Mouse (Mus musculus) adipocyte (in vitro differentiated cells): ENCODE data around the gene Bicral.
"Not testable (repeated sequence)": the region's sequence is repeated elsewhere in the genome, so short reads cannot be mapped to it uniquely, and the experiment has no call there.

Experiments
- DNase-seq: peaks from one replicate; pipeline ENCODE4 v3.0.0-alpha.2; 2016; ENCODE audit warnings: low spot score

Bicral gene

DNA sequence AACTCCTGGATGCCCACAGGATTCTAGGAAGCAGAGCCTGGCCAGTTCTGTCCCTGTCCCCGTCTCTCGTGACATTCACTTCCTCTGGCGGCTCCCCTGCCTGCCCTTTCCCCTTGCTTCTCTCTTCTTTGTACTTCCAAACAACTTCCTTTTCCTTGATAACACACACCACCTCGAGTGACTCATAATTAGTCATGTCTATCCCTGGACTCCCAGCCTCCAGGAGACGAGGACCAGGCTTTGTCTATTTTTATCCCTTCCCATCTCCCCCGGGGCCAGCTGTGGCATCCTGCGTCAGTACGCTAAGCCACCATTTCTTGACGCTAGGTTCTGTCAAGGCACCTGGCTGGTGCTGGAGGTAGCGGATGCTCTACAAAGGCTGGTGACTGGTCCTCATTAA, 15.9 kb upstream of the Bicral start:
- DNase-seq: no peak

DNA sequence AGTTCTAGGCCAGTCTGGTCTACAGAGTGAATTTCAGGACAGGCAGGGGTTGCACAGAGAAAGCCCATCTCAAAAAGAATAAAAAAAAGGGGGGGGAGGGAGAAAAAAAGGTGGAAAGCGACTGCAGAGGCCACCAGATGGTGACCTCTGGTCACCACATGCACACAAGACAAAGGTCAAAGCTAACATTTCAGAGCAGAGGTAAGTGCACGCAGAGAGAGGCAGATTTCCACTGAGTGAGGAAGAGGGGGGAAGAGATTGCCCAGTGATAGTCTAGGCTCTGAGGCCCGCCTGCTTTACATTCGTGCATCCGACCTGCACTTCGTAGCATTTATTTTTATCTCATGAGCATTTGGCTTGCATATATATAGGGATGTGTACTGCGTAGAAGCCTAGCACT, 14.5 kb upstream of the Bicral start:
- DNase-seq: no peak

DNA sequence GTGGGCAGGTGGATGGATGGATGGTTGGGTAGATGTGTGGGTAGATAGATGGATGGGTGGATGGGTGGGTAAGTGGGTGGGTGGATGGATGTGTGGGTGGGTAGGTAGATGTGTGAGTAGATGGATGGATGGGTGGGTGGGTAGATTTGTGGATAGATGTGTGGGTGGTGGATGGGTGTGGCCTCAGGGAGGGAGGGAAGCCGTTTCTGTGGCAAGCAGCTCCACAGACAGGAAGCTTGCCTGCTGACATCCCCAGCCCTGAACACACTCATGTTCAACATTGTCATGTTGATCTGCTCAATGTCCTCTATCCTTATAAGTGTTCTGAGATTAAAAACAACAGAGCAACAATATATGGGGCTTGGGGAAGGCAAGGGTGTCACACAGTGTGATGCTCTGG, 12.6 kb upstream of the Bicral start:
- DNase-seq: no peak

DNA sequence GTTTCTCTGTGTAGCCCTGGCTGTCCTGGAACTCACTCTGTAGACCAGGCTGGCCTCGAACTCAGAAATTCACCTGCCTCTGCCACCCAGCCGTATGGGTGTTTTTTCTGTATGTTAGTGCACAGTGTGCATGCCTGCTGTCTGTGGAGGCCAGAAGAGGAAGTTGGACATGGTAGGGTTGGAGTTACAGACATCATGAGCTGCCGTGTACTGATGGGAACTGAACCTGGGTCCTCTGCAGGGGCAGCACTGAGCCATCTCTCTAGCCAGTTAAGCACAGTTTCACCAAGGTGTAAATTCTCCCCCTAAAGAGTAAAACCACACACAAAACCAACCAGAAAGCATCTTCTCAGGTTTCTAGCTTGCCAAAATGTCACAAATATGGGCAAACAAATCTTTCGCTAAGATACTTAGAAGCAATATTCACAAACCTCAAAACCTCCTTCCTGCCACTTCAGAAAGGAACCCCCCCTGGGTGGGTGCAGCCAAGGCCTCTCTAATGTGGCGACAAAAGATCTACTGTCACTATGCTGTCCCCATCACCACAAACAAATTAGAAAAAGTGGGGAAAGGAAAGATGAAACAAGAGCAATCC, 12.0 kb upstream of the Bicral start:
- no peak for DNase-seq

DNA sequence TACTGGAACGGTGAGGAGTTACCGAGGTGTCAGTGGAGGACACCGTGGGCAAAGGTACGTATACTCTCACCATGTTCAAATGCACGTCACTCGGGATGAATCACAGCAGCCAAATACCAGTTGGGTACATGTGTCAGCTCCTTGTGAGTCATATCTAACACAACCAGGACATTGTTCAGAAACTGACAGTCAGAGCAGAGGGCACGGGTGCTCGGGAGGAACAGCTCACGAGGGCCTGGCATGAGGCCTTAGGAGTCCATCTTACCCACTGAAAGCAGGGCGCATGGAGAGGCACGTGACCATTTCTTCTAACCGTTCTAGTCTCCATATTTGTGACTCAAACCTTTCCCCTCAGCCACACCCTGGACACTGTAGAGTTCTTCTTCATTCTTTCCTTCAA, 8.6 kb upstream of the Bicral start:
- peak; percentile 89 for DNase-seq

DNA sequence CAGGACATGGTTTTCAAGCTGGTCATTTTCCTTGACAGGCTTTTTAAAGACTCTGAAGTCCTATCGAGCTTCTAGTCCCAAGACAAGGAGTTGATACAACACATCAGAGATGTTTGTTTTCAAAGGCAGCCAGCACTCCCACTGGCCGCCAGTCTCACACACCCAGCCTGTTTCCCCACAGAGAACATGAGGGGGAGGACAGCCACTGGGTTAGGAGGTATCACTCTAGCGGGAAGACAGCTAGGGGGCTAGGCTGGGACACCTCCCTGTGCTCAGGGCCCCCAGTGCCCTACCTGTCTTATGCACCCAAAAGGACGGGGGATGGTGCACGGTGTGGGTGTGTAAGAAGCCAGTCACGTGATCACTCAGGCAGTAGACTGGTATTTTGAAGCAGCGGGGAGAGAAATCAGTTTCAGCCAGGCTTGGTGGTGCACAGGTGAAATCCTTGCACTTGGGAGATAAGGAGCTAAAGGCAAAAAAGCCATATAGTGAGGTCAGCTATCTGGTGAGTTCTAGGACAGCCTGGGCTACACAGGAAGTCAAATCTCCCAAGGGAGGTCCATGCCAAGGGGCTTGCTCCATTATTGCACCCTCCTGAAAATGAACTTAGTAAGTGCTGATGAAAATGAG, 6.4 kb upstream of the Bicral start:
- DNase-seq: no peak

DNA sequence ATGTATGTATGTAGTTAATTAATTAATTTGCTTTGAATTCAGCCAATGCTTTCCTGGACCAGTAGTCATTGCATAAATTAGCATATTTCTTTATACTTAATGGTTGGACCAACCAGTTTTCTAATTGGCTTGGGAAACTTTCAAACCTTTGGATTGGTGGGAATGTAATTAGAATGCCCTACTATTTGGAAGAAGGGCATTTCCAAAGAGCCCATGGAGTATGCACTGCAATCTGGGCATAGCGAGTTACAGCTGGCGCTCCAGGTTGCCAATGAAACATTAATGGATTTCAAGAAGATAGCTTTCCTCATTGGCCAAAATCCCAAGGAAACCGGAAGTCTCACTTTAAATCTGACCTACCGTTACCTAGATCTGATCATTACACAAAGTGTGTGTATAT, 1.8 kb upstream of the Bicral start:
- DNase-seq: no peak

DNA sequence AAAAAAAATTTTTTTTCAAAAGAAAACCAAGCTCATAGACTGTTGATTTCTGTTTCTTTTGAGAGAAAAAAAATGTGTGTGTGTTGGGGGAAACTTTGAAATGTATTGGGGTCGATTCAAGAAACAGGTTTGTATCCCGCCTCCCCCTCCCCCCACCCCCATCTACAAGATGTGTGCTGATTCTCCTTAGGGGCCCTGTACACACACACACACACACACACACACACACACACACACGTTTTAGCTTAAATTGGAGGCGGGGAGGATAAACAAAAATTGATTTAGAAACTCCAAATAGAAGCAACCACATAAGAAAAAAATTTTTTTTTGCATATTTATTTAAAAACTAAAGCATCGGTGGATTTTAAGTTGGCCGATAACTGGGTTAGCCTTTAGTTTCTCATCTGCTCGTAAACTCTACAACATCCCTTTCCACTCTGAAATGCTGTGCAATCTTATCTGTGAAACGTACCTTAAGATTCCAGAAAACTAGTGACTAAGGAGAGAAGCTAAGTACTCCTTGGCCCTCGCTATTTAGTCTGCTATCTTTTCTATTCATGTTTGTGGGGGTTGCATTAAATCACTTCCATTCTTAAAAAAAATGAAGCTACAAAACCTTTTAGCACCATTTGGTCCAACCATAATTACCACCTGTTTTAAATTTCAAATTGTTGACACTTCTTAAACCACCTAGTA, 615 bp upstream of the Bicral start:
- no peak for DNase-seq

DNA sequence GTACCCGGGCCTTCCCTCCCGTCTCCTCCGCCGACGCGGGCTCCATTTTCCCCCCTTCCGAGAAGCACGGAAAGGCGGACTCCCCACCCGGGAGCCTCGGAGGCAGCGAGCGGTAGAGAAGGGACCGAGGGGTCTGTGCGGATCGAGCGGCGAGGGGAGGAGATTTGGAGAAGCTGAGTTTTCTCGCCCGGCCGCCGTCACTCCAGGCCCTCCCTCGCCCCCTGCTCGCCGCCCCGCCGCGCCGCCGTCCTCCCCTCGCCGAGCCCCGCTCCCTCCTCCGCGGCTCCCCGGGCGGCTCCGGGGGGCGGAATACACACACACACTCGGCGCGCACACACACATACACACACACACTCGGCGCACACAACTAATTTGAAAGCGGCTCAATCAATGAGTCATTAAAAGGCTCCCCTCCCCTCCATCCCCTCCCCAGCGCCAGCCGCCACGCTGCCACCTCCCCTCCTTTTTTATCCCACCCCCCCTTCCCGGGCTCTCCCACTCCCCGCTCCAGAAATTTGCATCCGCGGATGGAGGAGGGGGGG, 850 bp downstream of the Bicral start:
- DNase-seq: peak; percentile 80

DNA sequence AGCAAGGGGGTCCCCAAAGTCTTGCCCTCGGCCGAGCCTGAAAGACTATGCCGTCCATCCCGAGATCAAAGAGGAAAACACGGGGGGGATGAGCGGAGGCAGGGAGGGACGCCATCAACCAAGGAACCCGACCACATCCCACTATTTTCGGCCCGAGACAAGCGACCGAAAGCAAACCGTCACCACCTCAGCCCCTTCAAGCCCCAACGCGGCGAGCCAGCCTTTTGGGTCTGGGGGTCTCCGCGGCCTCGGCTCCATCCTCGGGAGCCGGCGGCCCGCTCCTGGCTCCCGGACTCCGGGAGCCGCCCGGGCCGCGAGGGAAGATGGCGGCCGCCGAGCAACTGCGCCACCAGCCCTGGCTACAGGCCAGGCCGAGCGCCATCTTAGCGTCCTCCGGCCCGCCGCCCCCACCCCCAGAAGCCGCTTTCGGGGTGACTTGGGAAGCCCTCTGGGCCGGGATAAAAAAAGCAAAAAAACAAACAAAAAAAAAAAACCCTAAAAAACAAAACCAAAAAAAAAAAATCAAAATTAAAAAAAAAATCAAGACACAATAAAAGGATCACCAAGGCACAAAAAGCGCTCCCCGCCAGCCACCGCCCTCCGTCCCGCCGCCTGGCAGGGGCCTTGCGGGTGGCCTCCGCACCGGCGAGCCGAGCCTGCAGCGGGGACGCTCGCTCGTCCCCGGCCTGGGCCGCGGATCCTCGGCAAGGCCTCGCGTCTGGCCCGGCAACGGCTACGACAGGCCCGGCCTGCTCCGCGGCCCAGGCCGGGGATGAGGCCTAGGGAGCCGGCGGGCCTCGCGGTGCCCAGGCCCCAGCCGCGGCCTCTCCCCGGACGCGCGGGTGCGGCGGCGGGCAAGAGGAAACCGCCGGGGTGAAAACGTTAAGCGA, 1.6 kb downstream of the Bicral start:
- peak; percentile 81 for DNase-seq

DNA sequence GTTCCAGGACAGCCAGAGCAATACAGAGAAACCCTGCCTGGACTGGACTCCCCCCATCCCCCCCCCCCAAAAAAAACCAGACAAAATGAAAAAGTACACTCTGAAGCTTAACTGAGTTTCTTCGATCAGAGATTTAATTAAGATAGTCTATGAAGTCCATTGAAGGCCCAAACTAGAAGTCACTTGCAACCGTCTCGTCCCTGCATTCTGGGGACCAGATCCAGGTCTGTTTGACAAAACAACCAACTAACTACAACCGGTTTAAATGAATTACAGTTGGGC, 2.2 kb downstream of the Bicral start:
- DNase-seq: peak; percentile 56

DNA sequence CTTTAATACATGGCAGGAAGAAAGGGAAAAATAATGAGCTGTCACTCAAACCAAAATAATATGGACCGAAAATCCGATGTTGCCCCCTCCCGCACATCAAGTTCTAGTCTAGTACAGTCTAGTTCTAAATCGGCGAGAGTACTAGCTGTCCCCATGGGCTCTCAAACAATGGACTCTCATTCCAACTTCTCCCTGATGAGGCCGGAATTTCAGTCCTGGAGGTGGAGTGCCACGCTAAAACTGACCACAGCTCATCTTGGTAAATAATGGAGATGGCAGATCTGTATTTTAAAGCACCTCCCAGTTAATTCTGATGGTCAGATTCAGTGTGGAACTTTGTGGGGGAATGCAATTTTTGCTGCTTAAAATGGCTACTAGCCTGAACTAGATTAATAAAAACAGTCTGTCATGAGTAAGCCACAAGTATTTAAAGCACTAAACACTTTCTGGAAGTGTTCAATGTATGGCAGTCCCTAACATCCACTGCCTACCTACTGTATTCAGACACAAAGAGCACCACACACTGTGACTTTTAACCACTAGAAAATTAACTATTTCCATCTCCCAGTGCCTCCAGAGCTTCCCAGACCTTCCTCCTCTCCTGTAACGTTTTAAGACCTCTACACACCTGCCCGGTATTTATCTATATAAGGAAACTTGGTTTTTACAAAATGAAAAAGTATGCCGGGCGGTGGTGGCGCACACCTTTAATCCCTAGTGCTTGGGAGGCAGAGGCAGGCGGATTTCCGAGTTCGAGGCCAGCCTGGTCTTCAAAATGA, 2.8 kb downstream of the Bicral start:
- DNase-seq: peak; percentile 55

DNA sequence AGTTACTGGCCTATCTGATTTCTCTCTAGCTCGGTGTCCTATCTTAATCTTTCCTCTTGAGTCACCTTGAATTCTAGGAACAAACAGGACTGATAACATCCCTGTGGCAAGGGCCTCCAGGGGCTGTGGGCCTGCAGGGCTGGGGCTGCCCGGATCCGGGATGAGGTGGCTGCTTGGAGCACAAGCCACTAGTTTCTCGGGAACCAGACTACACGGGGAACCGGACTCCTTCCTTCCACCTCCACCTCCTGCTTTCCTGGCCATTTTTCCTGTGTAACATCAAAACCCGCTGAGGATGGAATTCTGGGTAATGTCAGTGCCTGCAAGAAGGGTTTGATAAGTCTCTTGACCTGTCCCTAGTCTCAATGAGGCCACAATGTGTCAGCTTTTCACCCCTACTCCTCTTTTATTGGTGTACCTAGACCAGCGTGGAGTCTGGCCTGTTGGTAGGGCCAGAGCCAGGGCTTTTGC, 3.6 kb downstream of the Bicral start:
- peak; percentile 49 for DNase-seq

DNA sequence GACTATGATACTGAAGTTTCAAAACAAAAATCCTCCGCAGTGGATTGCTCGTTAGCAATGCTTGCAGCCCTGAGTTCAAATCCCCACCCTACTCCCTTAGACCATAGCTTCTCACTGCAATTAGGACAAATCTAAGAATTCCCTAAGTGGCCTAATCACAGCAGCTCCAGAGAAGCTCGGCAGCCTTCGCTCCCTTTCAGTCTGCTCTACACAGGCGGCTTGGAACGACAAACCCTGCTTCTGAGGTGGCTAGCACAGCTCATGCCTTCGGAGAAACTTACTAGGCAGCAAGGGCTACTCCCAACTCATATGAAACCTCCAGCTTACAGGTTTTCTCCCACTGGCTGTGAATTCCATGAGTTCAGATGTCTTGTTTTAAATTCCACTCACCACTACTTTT, 4.2 kb downstream of the Bicral start:
- no peak for DNase-seq

DNA sequence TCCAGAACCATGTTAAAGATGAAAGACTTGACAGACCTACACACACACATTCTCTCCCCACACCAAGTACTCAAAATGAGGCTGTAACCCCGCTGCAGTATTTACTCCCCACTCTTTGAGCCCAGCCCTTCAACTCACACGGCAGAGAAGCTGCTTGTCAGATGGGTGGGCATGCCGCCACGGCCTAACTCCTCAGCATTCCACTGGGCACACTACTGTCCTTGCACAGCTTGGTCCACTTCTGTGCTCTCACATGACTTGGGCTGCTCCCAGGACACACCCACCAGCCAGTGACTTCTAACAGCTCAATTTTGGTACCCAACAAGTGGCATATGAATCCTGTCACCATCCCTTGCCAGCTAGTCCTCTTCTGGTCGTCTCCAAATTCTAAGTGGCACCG, 5.0 kb downstream of the Bicral start:
- DNase-seq: peak; percentile 45

DNA sequence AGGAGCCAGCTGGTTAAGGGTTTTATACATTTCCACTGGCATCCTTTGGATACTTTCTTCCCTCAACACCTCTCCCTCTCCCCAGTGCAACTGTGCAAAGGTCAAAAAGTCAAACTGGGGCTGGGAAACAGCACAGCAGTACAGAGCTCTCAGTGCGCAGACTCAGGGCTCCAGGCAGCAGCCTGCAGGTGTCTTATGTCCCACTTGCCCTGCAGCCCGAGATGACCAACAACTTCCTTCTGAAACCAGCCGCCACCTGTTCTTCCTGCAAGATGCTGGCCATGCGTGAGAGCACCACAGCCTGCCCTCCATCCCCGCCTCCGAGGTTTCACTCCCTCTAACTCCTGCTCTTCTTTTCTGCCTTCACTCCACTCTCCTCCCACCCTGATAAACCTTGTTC, 5.6 kb downstream of the Bicral start:
- DNase-seq: no peak

DNA sequence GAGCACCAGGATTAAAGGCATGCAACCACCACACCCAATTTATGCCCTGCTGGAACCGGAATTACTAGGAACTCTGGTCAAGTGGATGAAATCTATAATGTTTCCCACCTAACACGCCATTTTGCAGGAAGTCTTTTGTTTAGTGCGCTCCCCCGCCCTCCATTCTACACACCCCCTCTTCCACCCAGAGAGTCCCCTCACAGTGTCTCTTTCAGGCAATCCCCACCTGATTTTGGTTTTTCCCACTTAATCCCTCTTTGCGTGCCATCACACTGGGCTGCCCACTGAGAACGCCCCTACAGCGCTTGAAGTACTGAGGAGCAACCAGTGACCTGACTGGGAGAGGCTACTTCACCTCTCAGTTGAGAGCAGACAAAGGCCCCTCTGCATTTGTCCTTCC, 11.1 kb downstream of the Bicral start:
- DNase-seq: no peak

DNA sequence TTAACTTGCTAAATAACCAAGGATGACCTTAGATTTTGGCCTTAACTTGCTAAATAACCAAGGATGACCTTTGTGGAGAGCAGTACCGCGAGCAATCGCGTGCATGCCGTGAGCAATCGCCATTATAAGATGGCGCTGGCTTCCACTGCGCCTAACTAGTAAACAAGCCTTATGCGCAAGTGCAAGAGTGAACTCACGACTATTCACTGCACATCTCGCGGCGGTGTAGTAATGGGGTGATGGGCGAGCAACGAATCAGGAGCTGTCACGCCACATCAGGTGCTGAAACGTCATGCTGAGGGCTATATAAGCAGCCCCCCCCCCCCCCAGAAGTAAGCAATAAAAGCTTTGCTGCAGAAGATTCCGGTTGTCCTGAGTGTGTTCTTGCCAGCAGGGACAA, 11.7 kb downstream of the Bicral start:
- DNase-seq: not testable (repeated sequence)

DNA sequence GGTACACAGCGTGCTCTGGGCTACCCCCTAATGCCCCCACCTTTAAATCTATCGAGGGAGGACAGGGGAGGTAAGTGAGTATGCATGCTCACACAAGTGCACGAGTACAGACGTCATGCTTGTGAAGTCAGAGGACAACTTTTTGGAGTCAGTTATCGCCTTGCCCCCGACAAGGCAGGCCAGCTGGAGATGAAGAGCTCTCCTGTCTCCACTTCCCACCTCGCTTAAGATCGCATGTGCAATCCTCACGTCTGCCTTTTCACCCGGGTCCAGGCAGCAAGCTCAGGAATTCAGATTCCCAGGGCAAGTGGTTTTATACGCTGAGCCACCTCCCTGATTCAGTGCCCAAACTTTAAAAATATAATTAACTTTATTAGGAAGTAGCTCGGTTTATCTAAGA, 13.0 kb downstream of the Bicral start:
- DNase-seq: no peak

DNA sequence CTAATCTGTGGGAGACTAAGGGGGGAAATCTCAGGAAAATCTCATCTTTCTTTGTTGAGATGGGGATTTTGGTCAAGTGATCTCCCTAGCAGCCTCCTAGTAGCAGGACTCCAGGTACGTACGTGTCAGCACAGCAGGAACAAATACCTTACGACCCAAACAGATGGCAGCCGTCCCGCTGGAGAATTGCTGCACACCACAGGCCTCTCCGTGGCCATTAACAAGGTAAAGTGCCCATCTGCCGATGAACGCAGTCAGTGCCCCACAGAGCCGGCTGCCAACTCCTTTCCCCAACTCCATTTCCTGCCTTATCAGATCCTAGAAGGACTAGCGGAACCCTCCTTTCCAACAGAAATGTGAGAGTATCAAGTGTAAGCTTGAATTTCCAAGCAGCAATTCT, 13.5 kb downstream of the Bicral start:
- DNase-seq: no peak

DNA sequence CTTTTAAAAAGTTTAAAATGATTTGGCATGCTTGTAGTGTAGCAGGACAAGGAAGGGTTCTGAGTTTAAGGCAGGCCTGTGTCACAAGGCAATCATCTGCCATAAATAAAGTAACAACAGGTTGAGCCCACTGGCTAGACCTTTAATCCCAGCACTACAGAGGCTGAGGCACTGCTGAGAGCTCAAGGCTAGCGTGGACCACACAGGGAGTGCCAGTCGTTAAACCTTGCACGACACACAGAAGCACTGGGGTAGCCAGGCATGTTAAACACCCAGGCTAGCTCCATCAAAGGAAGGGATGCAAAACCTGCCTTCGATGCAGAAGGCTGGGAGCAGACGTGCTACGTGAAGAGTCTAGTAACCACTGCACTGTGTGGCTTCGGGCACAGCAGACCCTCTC, 14.6 kb downstream of the Bicral start:
- no peak for DNase-seq

DNA sequence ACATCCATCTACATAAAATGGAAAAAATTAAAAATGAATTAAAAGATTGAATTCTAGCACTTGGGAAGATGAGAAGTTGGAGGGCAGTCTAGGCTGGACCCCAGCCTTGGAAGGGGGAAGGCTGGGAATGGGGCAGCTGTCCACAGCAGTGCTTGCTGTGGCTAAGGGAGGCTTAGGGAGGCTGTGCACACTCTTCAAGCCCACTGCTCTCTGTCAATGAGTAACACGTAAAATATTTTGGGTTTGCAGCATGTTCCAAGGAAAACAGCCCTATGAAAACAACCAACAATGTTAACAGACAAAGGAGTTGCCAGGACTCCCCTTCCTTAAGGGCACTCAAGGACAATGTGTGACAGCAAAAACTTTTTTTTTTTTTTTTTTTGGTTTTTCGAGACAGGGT, 15.3 kb downstream of the Bicral start:
- no peak for DNase-seq
